Mouse (Mus musculus) monocyte, adult 2 months (primary cell): ENCODE results near the gene Ccdc71l.
A peak's percentile ranks its signal among the peaks of the same experiment; 100 is the strongest.

ENCODE experiments used
- DNase-seq, 2 experiments: peaks; one replicate each; pipeline ENCODE4 v3.0.0; 2022; ENCODE audit warnings: low spot score in 2 of 2, low read depth in 1 of 2

The Ccdc71l gene

DNA sequence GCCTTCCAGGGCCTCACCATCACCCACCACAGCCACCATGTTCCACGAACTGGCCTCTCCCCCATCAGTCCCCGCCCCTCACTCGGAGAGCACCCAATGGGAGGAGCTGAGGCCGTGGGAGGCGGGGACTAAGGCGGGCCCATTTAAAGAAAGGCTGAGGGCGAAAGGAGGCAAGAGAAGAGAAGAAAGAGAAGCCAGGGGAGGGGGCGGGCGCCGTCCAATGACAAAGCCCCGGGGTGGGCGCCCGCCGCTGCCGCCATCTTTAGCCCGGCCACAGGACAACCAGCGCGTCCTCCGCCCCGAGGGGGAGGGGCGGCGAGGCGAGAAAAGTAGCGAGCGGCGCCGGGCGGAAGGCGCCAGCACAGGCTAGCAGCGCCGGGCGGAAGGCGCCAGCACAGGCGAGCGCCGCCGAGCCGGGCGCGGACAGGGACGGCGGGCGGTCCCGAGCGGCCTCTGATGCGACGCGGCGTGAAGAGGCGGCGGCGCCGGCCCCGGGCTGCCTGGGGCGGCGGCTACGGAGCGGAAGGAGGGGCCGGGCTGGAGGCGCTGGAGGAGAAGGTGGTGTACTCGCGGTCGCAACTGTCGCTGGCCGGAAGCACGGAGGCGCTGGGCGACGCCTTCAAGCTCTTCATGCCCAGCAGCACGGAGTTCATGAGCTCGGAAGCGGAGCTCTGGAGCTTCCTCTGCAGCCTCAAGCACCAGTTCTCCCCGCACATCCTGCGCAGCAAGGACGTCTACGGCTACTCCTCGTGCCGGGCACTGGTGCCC, at the start of gene Ccdc71l:
Gene Ccdc71l (plus strand): TSS at position 177 of the 768 bp plus-strand sequence.
- DNase-seq = peak; percentile 48 to 69

DNA sequence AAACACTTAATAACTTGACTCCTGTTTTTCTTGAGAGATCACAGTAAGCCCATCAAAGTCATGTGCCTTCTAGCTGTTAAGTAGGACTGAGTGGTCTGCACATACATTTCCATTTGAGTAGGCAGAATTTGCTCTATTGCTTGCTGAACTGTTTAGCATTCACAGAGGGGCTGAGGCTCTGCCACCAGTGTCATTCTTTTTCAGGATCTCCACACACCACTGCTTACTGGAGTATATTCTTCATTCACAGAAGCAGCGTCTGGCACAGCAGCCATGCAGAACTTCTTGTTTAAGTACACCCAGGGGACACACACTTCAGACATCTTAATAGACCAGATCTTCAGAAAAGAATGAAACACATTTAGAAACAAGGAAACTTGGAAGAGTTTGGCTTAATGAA, 39.4 kb upstream of the Ccdc71l start:
- DNase-seq = no peak

DNA sequence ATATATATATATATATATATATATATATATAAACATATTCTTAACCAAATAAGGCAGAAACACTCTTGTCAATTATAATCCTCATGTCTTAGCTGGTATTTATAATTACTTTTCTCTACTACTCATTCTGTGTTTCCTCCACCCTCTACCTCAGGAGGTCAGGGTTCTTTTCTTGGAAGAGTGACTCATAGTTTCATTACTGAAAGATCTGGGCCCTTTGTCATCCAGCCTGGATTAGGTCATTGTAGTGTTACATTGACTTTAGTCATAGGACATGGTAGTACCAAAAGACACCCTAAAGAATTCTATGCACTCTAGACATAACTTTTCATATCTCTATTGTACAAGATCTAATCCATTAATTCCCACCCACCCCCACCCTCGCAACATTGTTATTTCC, 35.0 kb upstream of the Ccdc71l start:
- no peak for DNase-seq

DNA sequence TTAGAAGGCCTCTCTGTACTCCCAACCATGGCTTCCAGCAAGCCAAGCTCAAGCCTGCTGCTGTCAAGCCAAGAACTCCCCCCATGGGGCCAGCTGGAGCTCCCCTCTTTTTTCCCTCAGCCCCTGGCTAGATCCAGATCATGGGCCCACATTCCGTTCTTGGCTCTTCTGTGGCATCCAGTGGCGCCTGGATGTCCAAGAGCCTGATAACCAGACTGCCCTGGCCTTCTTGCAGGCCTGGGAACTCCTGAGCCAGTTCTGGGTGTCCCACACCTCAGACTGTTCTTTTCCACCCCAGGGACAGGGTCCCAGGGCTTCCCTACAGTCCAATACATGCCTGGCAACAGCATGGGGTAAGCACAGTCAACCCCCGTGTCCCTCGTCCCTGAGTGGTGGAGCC, 32.4 kb upstream of the Ccdc71l start:
- no peak for DNase-seq

DNA sequence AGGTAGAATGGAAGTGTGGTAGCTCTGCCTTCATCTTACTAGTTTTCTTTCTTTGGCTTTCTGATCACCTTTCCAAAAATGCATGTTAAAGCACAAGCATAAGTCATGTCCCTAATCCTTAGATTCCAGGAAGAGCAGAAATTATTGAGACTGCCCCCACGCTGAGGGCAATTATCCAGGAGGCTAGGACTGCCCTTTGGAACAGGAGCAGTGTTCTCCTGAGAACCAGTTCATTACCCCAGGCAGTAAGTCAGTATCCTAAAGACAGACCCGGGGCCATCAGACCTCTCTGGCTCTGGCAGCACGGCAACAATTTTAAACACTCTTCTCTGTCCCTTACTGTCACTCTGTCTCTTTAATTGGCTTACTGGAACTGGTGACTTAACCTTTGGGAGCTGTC, 30.0 kb upstream of the Ccdc71l start:
- no peak for DNase-seq

DNA sequence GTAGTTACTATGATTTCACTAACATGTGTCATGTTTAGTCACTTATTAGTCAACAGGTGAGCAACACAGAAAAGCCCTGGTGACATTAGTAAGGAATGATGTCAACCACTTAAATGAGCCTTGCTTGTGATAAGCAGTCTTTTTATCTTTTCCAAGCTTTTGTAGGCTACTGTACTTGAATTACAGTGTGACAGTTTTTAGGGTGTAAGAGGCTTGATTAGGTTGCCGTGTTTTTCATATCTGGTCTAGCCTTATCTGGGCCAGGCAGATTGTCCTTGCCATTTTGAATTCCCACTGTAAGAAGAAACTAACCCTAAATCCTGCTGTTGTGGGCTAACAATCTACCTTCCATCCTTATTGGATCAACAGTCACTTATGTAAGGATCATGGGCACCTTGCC, 26.6 kb upstream of the Ccdc71l start:
- no peak for DNase-seq

DNA sequence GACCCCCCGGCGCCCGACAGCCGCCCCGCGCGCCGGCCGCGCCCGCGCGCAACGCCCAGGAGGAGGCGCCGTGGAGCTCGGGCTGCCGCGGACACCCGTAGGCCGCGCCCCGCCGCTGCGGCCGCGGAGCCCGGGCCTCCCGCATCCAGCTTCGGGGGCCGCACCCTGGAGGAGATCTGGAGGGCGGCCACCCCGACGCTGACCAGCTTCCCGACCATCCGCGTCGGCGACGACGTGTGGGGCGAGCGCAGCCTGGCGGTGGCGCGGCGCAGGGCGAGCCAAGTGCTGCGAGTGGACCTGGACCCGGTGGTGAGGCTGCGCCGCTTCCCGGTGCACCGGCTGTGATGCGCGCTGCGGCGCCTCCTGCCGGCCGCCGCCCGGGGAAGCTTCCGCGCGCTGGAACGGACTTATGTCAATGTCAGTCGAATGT, 807 bp downstream of the Ccdc71l start:
- DNase-seq = peak; percentile 59 to 81

DNA sequence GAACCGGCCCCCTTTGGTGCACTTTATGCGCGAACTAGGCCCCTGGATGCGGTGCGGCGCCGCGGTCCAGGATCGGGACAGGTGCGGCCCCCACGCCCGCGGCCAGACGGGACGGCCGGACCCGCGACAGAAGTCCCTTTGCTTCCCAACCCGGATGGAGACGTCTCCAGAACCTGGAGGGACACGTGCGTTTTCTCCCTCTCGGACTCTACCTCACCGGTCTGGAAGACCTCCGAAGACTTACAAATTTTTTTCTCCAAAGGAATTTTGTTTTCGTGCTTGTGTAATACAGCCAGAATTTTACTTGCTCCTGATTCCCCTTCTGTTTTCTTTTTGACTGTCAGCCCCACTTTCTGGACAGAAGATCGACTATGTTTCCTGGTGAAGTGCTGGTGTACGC, 1.2 kb downstream of the Ccdc71l start:
- DNase-seq = no peak

DNA sequence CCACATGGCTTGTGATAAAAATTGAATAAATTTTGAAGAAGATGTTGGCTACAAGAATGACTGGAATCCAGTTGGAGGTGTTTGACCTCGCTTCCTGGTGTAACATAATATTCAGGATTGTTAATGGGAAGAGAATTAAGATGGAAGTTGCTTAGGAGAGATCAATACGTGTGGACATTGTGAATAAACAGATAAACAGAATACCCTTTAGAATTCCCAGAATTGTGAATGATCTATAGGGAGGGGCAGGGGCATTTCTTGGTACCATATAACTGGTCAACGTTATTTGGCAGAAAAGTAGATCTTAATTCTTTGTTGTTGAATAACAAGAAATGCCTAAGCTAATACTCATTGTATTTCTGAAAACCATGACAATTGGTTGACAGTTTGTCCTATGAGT, 2.0 kb downstream of the Ccdc71l start:
- no peak for DNase-seq

DNA sequence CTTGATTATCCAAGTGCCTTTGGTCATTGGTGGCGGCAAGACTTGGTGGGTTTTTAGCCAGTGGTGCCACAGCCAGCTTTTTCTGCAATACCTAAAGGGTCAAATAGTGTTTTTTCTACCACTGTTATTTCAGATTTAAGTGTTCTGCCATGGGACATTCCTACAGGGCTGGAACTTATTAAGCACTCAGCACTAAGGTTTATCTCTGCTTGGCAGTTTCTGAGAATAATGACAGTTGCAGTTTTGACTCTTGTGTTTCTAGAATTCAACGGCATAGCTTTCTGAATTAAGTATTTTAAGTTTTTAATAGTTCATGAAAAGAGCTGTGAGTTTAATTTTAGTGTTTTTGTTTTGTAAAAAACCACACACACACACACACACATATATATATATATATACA, 2.5 kb downstream of the Ccdc71l start:
- no peak for DNase-seq

DNA sequence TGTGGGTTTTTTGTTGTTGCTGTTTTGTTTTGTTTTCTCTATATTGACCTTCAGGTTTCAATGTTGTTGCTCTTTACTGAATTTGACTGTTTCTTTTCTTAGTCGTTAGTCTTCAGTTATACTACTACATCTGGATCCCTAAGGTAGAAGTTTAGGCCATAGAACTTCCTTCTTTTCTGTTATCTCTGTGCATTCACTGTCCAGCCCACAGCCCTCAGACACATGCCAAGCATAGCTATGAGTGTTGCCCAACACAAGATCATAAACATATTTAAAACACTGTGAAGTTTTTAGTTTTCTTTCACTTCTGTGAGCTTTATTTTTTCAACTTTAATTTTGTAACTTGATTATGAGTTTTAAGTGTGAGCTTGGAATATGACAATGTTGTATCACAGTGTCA, 41.0 kb downstream of the Ccdc71l start:
- no peak for DNase-seq

DNA sequence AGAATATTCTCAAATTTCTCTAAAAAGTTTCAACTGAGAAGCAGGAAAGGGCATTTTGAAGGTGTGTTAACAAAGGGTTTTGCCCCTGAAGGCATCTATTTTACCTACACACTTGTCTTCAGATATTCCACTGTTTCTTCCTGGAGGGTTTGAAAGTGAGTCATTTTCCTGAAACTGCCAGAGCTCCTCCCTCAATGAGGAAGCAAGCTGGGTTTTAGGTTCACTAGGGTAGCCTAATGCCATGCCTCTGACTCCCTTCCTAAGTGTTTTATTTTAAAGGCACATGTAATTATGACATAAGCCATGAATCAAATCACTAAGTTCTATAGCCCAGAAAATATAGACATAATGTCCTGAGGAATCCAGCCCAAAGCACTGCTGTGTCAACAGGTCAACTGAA, 49.3 kb downstream of the Ccdc71l start:
- DNase-seq = no peak

DNA sequence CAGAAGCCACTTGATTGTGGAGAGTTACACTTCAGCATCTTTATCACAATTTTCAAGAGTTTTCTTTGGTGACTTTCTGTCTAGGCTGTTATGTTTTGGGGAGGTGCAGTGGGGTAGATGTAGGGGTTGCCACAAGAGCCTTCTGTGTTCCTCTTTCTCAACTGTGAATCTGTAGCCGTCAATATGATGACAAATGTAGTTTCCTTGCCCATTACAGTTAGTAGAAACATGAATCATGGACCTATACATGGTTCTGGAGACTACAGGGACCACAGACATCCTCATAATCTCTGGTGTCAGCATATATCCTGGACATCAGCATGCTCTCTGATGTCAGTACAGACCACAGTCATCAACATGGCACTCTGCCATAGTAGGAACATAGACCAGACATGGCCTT, 52.5 kb downstream of the Ccdc71l start:
- no peak for DNase-seq
